Mouse (Mus musculus) spleen, adult 2 months (tissue): ENCODE results near the gene Hcrt.

Experiments used
- CTCF ChIP-seq: fragments of 200-500 bp; IDR thresholded peaks from 2 replicates; pipeline ENCODE4 v1.5.1; 2011; ENCODE audit warnings: mild to moderate bottlenecking, inconsistent platforms; ENCODE audit not compliant: insufficient read depth, insufficient read length, insufficient replicate concordance; ENCODE audit errors: extremely low read depth
- POLR2A ChIP-seq: fragments of 200-500 bp; IDR thresholded peaks from 2 replicates; pipeline ENCODE4 v1.6.1; 2011; ENCODE audit warnings: low read depth, low read length, inconsistent platforms

DNA sequence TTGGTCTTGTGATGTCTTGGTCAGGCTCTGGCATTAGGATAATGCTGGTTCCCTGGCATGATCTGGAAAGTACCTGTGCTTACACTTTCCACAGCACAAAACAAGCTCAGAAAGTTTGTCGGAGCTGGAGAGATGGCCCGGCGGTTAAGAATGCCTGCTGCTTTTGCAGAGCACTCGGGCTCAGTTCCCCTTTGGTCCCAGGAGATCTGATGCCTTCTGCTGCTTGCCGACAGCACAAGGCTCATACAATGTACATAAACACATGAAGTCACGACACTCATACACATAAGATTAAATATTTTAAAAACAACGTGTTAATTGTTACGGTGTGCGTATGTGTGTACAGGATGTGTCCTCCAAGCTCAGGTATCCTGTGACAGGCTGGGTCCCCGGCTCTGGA is 13.2 kb upstream of the Hcrt start:
- no peak for TF ChIP-seq CTCF
- TF ChIP-seq POLR2A = no peak
